Mouse (Mus musculus) embryonic fibroblast, embryonic 13.5 days (primary cell): ENCODE measurements around the gene AF366264.

Experiments used
- CTCF ChIP-seq: IDR thresholded peaks from 2 replicates; pipeline ENCODE4 v1.5.1; 2011; ENCODE audit warnings: mild to moderate bottlenecking, control low read depth, low read length, moderate library complexity, borderline replicate concordance; ENCODE audit not compliant: insufficient read depth
- POLR2A ChIP-seq: IDR thresholded peaks from 2 replicates; pipeline ENCODE4 v1.6.1; 2011; ENCODE audit warnings: low read depth, mild to moderate bottlenecking, control low read depth, low read length, moderate library complexity

GRCm38 (mm10) chr8:13799566-13799965 is 38.6 kb downstream of the AF366264 start:
- TF ChIP-seq CTCF (no peak), POLR2A (no peak)
